Mouse (Mus musculus) forebrain, embryonic 10.5 days (tissue): ENCODE data around the gene Kl. TPM values are rescaled to one million over a fixed set of nuclear protein-coding genes. Genes with fewer than 3 reads are reported as not detected.

Source experiments
- DNase-seq: peaks from one replicate; pipeline ENCODE4 v3.0.0-alpha.2; 2017; ENCODE audit warnings: low spot score; ENCODE audit errors: extremely low spot score
- H3K27ac ChIP-seq: fragments of 300-500 bp; sonication (generic); 2 replicates; pipeline ENCODE4 v1.5.1; 2016; ENCODE audit warnings: mild to moderate bottlenecking
- H3K27me3 ChIP-seq: fragments of 300-500 bp; sonication (generic); 2 replicates; pipeline ENCODE4 v1.6.1; 2016; ENCODE audit warnings: mild to moderate bottlenecking; ENCODE audit not compliant: poor library complexity, severe bottlenecking
- H3K36me3 ChIP-seq: fragments of 300-500 bp; sonication (generic); replicated peaks from 2 replicates; pipeline ENCODE4 v1.6.1; 2016; ENCODE audit warnings: mild to moderate bottlenecking, moderate library complexity
- H3K4me1 ChIP-seq: fragments of 300-500 bp; sonication (generic); 2 replicates; pipeline ENCODE4 v1.6.1; 2016
- H3K4me3 ChIP-seq: fragments of 300-500 bp; sonication (generic); 2 replicates; pipeline ENCODE4 v1.5.1; 2016; ENCODE audit warnings: mild to moderate bottlenecking, moderate library complexity
- H3K9me3 ChIP-seq: fragments of 300-500 bp; sonication (generic); 2 replicates; pipeline ENCODE4 v1.6.1; 2016; ENCODE audit warnings: mild to moderate bottlenecking, moderate library complexity
- WGBS: fragments of 180-500 bp; shearing (Covaris S2); methylation state at CpG from one replicate; pipeline ENCODE4 v1.1.7; 2016; 5-methylcytosine and 5-hydroxymethylcytosine counted together
- polyA plus RNA-seq: library from polyadenylated mRNA; unstranded; fragments of >200 nt; fragmentation: Nextera tagmentation; extraction: Ambion mirVana; gene quantifications from 2 replicates; pipeline ENCODE4 v1.2.1, GENCODE M21; 2016

The Kl gene
- polyA plus RNA-seq, 1 experiment from 2014 or later, result 0.05 TPM

DNA sequence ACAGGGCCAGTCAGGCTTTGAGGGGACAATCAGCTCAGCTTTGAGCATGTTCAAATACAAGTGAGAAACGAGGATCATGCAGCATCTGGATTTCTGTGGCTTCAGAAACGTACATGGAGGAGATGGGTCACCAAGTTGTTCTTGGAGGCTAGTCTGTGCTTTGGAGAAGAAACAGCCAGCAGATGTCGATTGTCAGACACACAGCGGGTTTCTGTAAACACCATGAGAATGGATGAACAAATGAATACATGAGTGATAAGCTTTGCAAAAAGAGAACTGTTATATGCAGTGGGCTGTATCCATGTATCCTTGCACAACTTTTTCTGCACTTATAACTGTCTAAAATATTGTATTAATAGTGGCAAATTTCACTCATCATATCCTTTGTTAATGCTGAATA, 15.6 kb upstream of the Kl start:
- no peak for DNase-seq
- H3K36me3 ChIP-seq, result no peaks in the 10 kb centered on the region
- H3K4me1 ChIP-seq, result no peaks in the 10 kb centered on the region
- H3K4me3 ChIP-seq, result no peak overlapping the region
- H3K27me3 ChIP-seq, result no peaks in the 10 kb centered on the region
- H3K9me3 ChIP-seq, result no peaks in the 10 kb centered on the region
- 85% methylated on average over 4 of the region's 4 CpGs for WGBS
- no peak overlapping the region for H3K27ac ChIP-seq

- H3K9me3 ChIP-seq, result no peaks in the 10 kb centered on the region
- H3K4me3 ChIP-seq, result no peak overlapping the region
- no peaks in the 10 kb centered on the region for H3K36me3 ChIP-seq
- H3K4me1 ChIP-seq, result no peaks in the 10 kb centered on the region
- H3K27me3 ChIP-seq, result no peaks in the 10 kb centered on the region
- no peak overlapping the region for H3K27ac ChIP-seq
- DNase-seq, result no peak
- WGBS, result 54% methylated on average over 2 of the region's 2 CpGs
These were observed 14.9 kb upstream of the Kl start for GRCm38 (mm10) chr5:150937501-150937900.

DNA sequence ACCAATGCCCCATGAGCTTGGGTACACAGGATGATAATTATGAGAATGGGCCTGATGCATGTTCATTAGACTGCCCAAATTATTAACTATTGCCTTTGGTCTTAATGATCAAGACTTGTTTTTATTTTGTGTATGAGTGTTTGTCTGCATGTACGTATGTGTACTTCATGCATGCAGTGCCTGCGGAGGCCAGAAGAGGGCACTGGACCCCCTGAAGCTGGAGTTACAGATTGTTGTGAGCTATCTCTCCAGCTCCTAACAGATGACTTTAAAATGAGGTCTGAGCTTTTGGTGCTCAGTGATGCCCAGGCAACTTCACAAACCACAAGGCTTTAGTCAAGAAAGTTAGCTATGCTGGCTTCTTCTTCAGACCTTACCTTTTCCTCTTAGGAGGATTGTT, 6.8 kb upstream of the Kl start:
- 93% methylated on average over 2 of the region's 2 CpGs for WGBS
- Histone ChIP-seq H3K36me3 (no peaks in the 10 kb centered on the region), H3K27me3 (no peaks in the 10 kb centered on the region), H3K27ac (no peak overlapping the region), H3K4me1 (no peaks in the 10 kb centered on the region), H3K4me3 (no peak overlapping the region), H3K9me3 (peaks cover 5% of the 10 kb centered on the region; the same call in 1 of the 2 replicates)
- no peak for DNase-seq

GRCm38 (mm10) chr5:150949131-150949530, 3.3 kb upstream of the Kl start:
- Histone ChIP-seq H3K27ac (no peak overlapping the region), H3K9me3 (peaks cover 5% of the 10 kb centered on the region; the same call in 1 of the 2 replicates), H3K4me1 (peaks cover 16% of the 10 kb centered on the region), H3K36me3 (no peaks in the 10 kb centered on the region), H3K4me3 (no peak overlapping the region), H3K27me3 (peaks cover 35% of the 10 kb centered on the region)
- no peak for DNase-seq
- 90% methylated on average over 3 of the region's 3 CpGs for WGBS

DNA sequence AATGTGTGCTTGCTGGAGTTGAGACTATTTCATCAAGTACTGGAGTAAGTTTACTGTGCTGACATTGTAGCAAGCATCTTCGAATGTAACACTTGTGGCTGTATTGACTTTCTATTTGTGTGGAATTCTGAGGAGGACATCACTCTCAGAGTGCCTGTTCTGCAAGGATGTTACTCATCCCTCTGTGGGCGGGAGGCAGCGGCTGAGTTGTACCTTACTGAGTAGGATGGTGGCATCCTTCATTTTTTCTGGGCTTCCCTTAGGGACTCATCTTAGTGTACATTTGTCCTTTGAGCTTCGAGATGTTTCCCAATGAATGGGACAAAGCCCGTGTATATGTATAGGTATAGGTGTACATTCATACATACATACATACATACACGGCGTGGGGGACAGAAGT, 1.1 kb upstream of the Kl start:
- H3K27ac ChIP-seq, result no peak overlapping the region
- DNase-seq, result no peak
- peaks cover 16% of the 10 kb centered on the region for H3K4me1 ChIP-seq
- no peaks in the 10 kb centered on the region for H3K9me3 ChIP-seq
- H3K27me3 ChIP-seq, result peaks cover 46% of the 10 kb centered on the region
- H3K36me3 ChIP-seq, result no peaks in the 10 kb centered on the region
- H3K4me3 ChIP-seq, result no peak overlapping the region
- WGBS, result 88% methylated on average over 7 of the region's 7 CpGs

DNA sequence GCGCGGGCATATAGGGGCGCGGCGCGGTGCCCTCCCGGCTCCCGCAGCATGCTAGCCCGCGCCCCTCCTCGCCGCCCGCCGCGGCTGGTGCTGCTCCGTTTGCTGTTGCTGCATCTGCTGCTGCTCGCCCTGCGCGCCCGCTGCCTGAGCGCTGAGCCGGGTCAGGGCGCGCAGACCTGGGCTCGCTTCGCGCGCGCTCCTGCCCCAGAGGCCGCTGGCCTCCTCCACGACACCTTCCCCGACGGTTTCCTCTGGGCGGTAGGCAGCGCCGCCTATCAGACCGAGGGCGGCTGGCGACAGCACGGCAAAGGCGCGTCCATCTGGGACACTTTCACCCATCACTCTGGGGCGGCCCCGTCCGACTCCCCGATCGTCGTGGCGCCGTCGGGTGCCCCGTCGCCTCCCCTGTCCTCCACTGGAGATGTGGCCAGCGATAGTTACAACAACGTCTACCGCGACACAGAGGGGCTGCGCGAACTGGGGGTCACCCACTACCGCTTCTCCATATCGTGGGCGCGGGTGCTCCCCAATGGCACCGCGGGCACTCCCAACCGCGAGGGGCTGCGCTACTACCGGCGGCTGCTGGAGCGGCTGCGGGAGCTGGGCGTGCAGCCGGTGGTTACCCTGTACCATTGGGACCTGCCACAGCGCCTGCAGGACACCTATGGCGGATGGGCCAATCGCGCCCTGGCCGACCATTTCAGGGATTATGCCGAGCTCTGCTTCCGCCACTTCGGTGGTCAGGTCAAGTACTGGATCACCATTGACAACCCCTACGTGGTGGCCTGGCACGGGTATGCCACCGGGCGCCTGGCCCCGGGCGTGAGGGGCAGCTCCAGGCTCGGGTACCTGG, 488 bp downstream of the Kl start:
- peaks cover 46% of the 10 kb centered on the region for H3K27me3 ChIP-seq
- peak; percentile 23 for DNase-seq
- peaks cover 16% of the 10 kb centered on the region for H3K4me1 ChIP-seq
- H3K4me3 ChIP-seq, result peak overlapping the region; percentile 58
- no peaks in the 10 kb centered on the region for H3K9me3 ChIP-seq
- peak overlapping the region; percentile 64 for H3K27ac ChIP-seq
- WGBS, result 2% methylated on average over 86 of the region's 89 CpGs
- no peaks in the 10 kb centered on the region for H3K36me3 ChIP-seq

DNA sequence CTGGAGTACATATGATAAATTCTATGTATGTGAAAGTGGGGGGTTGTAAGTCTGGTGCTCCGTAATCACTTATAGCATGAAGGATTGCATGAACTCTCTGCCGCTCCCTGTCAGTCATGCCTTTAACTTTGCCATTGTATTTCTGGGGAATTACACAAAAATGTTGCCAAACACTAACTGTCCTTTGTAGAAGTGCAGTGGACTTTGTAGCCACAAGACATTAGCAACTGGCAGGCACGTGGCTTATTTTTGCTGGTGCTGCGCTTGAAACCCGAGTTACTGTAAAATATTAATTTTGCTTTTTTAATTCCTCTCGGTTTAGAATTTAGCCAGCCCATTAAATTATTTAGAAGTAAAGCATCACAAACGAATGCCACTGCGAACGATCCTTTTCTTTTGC, 2.4 kb downstream of the Kl start:
- 92% methylated on average over 9 of the region's 9 CpGs for WGBS
- no peak for DNase-seq
- Histone ChIP-seq H3K36me3 (no peaks in the 10 kb centered on the region), H3K27me3 (peaks cover 46% of the 10 kb centered on the region), H3K9me3 (no peaks in the 10 kb centered on the region), H3K27ac (no peak overlapping the region), H3K4me3 (no peak overlapping the region), H3K4me1 (peaks cover 16% of the 10 kb centered on the region)

DNA sequence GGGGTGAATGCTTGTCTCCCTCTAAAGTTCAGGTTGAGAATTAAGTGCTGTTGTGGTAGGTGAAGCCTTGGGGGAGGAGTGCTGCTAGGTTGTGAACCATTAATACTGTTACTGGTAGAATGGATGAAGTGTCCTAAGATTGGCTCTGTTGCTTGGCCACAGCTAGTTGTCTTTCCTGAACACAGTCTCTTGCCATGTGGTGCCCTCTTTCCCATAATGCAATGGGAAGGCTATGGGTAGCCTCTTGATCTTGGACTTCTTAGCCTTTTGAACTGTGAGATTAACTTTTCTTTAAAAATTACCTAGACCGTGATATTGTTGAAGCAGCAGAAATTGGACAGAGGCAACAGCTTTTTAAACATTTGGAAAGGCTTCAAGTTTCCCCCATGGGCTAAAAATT, 7.5 kb downstream of the Kl start:
- DNase-seq, result no peak
- Histone ChIP-seq H3K36me3 (no peaks in the 10 kb centered on the region), H3K27me3 (peaks cover 3% of the 10 kb centered on the region; the same call in 1 of the 2 replicates), H3K9me3 (no peaks in the 10 kb centered on the region), H3K4me1 (no peaks in the 10 kb centered on the region), H3K4me3 (no peak overlapping the region), H3K27ac (no peak overlapping the region)
- 95% methylated on average over 1 of the region's 1 CpGs for WGBS

GRCm38 (mm10) chr5:150961615-150962014, 9.2 kb downstream of the Kl start:
- 75% methylated on average over 1 of the region's 1 CpGs for WGBS
- DNase-seq, result no peak
- Histone ChIP-seq H3K27me3 (no peaks in the 10 kb centered on the region), H3K36me3 (no peaks in the 10 kb centered on the region), H3K4me1 (no peaks in the 10 kb centered on the region), H3K27ac (no peak overlapping the region), H3K4me3 (no peak overlapping the region), H3K9me3 (no peaks in the 10 kb centered on the region)

DNA sequence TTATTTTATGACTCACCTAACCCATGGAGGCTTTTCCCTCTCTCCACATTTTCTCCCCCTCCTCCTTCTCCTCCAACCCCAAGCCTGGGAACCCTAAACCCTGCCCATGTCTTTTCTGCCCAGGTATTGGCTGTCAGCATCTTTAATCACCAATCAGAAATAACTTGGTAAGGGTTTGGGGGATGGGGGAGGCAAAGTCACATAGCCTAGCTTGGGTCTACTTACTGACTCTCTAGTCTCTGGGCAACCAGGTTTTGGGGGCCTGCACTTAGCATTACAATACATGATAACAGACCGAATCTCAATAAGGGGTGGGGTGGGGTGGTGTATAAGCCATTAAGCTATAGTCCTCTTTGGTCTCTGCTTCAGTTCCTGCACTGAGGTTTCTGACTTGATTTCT, 10.3 kb downstream of the Kl start:
- Histone ChIP-seq H3K4me1 (no peaks in the 10 kb centered on the region), H3K9me3 (no peaks in the 10 kb centered on the region), H3K36me3 (no peaks in the 10 kb centered on the region), H3K27ac (no peak overlapping the region), H3K4me3 (no peak overlapping the region), H3K27me3 (no peaks in the 10 kb centered on the region)
- WGBS, result 73% methylated on average over 1 of the region's 1 CpGs
- no peak for DNase-seq

GRCm38 (mm10) chr5:150967925-150968324, 15.5 kb downstream of the Kl start:
- Histone ChIP-seq H3K27ac (no peak overlapping the region), H3K4me3 (no peak overlapping the region), H3K4me1 (no peaks in the 10 kb centered on the region), H3K9me3 (no peaks in the 10 kb centered on the region), H3K36me3 (no peaks in the 10 kb centered on the region), H3K27me3 (no peaks in the 10 kb centered on the region)
- DNase-seq, result no peak
- WGBS, result 95% methylated on average over 2 of the region's 2 CpGs

- Histone ChIP-seq H3K4me1 (no peaks in the 10 kb centered on the region), H3K27ac (no peak overlapping the region), H3K36me3 (no peaks in the 10 kb centered on the region), H3K4me3 (no peak overlapping the region), H3K27me3 (no peaks in the 10 kb centered on the region), H3K9me3 (no peaks in the 10 kb centered on the region)
- WGBS, result 74% methylated on average over 3 of the region's 3 CpGs
- DNase-seq, result no peak
These were observed 18.1 kb downstream of the Kl start for GRCm38 (mm10) chr5:150970551-150970950.

DNA sequence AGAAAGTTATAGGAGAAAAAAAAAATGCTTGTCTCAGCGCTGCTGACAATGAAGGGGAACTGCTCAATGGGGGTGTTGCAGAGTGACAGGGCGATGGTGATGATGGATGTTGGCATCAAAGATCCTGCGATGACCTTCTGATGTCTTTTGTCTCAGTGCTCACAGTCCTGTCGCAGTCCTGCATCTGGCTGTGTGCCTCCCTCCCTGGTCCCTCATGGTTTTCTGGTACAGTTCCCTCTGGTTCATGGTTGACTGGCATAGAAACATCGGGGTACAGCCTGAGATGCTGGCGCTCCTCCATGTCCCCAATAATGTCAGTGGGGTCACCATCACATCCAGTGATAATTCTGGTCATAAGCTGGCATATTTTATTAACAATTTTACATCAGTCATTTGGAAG, 18.7 kb downstream of the Kl start:
- WGBS, result 90% methylated on average over 6 of the region's 6 CpGs
- H3K9me3 ChIP-seq, result no peaks in the 10 kb centered on the region
- H3K27me3 ChIP-seq, result no peaks in the 10 kb centered on the region
- no peak for DNase-seq
- H3K4me3 ChIP-seq, result no peak overlapping the region
- no peaks in the 10 kb centered on the region for H3K4me1 ChIP-seq
- H3K36me3 ChIP-seq, result no peaks in the 10 kb centered on the region
- H3K27ac ChIP-seq, result no peak overlapping the region
